ENCODE assay signal across 7 mouse cellular contexts in the genomic region with DNA sequence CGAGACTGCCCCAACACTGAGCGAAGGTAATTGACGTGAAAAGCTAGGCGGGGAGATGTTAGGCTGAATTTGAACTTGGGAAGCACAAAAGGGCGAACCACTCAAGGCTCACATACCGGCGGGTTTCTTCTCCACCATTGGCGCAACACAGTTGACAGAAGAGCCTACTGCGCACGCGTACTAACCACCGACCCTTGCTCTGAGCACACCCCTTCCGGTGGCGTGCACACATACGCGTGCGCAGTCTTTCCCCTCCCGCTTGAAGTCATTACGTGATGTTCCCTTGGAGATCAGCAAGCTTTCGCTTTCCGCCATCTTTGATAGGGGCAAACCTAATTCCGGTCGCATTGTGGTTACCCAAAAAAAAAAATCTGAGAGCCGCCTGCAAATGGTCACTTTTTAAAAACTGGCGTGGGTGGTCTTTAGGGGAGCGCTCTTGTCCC. TPM values are rescaled to one million over a fixed set of nuclear protein-coding genes. Genes with fewer than 3 reads are reported as not detected.
DNase-seq lines count a peak whose midpoint lies in the region; ATAC-seq lines count a peak whose summit lies in the region.

Plod3 (plus strand) TSS at position 325 of the 443 bp plus-strand sequence.

- peak within 1 kb of the TSS; percentile 91 for H3K4me2 ChIP-seq in embryonic facial prominence, embryonic 11.5 days (ENCODE audit: low read depth, low read length)
- H3K4me2 ChIP-seq in midbrain, embryonic 13.5 days (replicated peaks): peak within 1 kb of the TSS; percentile 94

- ATAC-seq in embryonic facial prominence, embryonic 11.5 days (replicated peaks; ENCODE audit: insufficient number of reproducible peaks, low FRiP score, low TSS enrichment, low read depth): peak; percentile 83
- peak; percentile 76 for ATAC-seq in granulocyte monocyte progenitor cell, adult 5-6 weeks (replicated peaks; ENCODE audit: poor library complexity, severe bottlenecking)
- peak; percentile 90 for ATAC-seq in midbrain, embryonic 13.5 days

- WGBS in embryonic facial prominence, embryonic 11.5 days: 0% methylated on average over 26 of the region's 26 CpGs
- under 1% methylated on average over 26 of the region's 26 CpGs for WGBS in limb, embryonic 10.5 days
- WGBS in midbrain, embryonic 13.5 days: under 1% methylated on average over 26 of the region's 26 CpGs

- H3K36me3 ChIP-seq in embryonic facial prominence, embryonic 11.5 days (replicated peaks; ENCODE audit: control insufficient read depth, insufficient read depth, low read depth, low read length): peaks cover 11% of the 10 kb centered on the region
- peaks cover 55% of the 10 kb centered on the region for H3K36me3 ChIP-seq in limb, embryonic 10.5 days
- peaks cover 54% of the 10 kb centered on the region for H3K36me3 ChIP-seq in midbrain, embryonic 13.5 days

- H3K9ac ChIP-seq in embryonic facial prominence, embryonic 11.5 days (replicated peaks; ENCODE audit: low read length): peak within 1 kb of the TSS; percentile 97
- H3K9ac ChIP-seq in midbrain, embryonic 13.5 days (replicated peaks): peak within 1 kb of the TSS; percentile 92

- peak within 1 kb of the TSS; percentile 91 for H3K4me3 ChIP-seq in embryonic facial prominence, embryonic 11.5 days (ENCODE audit: low read depth, low read length)
- H3K4me3 ChIP-seq in limb, embryonic 10.5 days: peak within 1 kb of the TSS; percentile 77
- peak within 1 kb of the TSS; percentile 80 for H3K4me3 ChIP-seq in midbrain, embryonic 13.5 days (replicated peaks)

- peak within 1 kb of the TSS; percentile 96 for H3K27ac ChIP-seq in embryonic facial prominence, embryonic 11.5 days (replicated peaks; ENCODE audit: low read depth, low read length)
- H3K27ac ChIP-seq in limb, embryonic 10.5 days: peak within 1 kb of the TSS; percentile 97
- peak within 1 kb of the TSS; percentile 92 for H3K27ac ChIP-seq in midbrain, embryonic 13.5 days

- no peaks in the 10 kb centered on the region for H3K9me3 ChIP-seq in embryonic facial prominence, embryonic 11.5 days (replicated peaks; ENCODE audit: control insufficient read depth, low read length)
- no peaks in the 10 kb centered on the region for H3K9me3 ChIP-seq in limb, embryonic 10.5 days (replicated peaks)
- H3K9me3 ChIP-seq in midbrain, embryonic 13.5 days: no peaks in the 10 kb centered on the region

- peak; percentile 98 for DNase-seq in adrenal gland, postnatal 14 days
- DNase-seq in embryonic facial prominence, embryonic 11.5 days (ENCODE audit: low spot score): peak; percentile 100
- peak; percentile 97 for DNase-seq in kidney, adult 11 months
- peak; percentile 97 for DNase-seq in limb, embryonic 10.5 days (ENCODE audit: low spot score)
- DNase-seq in spleen, adult 12 weeks (ENCODE audit: low spot score): peak; percentile 87

- H3K27me3 ChIP-seq in embryonic facial prominence, embryonic 11.5 days (ENCODE audit: control insufficient read depth, insufficient read depth, low read length): no peaks in the 10 kb centered on the region
- H3K27me3 ChIP-seq in limb, embryonic 10.5 days (ENCODE audit: low read depth, poor library complexity, severe bottlenecking): no peaks in the 10 kb centered on the region
- H3K27me3 ChIP-seq in midbrain, embryonic 13.5 days: no peaks in the 10 kb centered on the region

- no peaks in the 10 kb centered on the region for H3K4me1 ChIP-seq in embryonic facial prominence, embryonic 11.5 days (ENCODE audit: control insufficient read depth, insufficient read depth, low read length)
- peaks cover 23% of the 10 kb centered on the region for H3K4me1 ChIP-seq in limb, embryonic 10.5 days
- H3K4me1 ChIP-seq in midbrain, embryonic 13.5 days (replicated peaks): peaks cover 23% of the 10 kb centered on the region

RNA-seq across cellular contexts. Expression of gene Plod3, which starts in this region (rescaled TPM):
- 54.9 and 57.8 TPM in 2 replicates for total RNA-seq in adrenal gland, postnatal 14 days (2021)
- polyA plus RNA-seq in embryonic facial prominence, embryonic 11.5 days (2014; fragmentation: Nextera tagmentation; extraction: Ambion mirVana): 23.1 and 28.0 TPM in 2 replicates
- 122 and 139 TPM in 2 replicates for total RNA-seq in granulocyte monocyte progenitor cell, adult 5-6 weeks (2014; fragmentation: Nextera tagmentation)
- 158 and 177 TPM in 2 replicates for total RNA-seq in granulocyte monocyte progenitor cell, adult 5-6 weeks (2017)
- polyA plus RNA-seq in limb, embryonic 10.5 days (2016; fragmentation: Nextera tagmentation; extraction: Ambion mirVana): 39.4 and 40.8 TPM in 2 replicates
- 34.8 and 35.1 TPM in 2 replicates for polyA plus RNA-seq in midbrain, embryonic 13.5 days (2015; fragmentation: Nextera tagmentation; extraction: Ambion mirVana)

Comparison
In these comparisons a context has a peak if more than half of its experiments do, and no peak if none do; other contexts are left out.
1. Peak in every context shown above with its lines: DNase-seq, ATAC-seq, H3K4me3 ChIP-seq and H3K27ac ChIP-seq.